Mouse (Mus musculus) heart, embryonic 12.5 days (tissue): ENCODE results near the gene Ostm1. TPM values are rescaled to one million over a fixed set of nuclear protein-coding genes. Genes with fewer than 3 reads are reported as not detected.
A peak's percentile ranks its signal among the peaks of the same experiment; 100 is the strongest.

Experiments used
- ATAC-seq: fragments of 200-750 bp; cut with Nextera tagmentation; 2 replicates; pipeline ENCODE4 v1.8.0; 2017; ENCODE audit warnings: moderate TSS enrichment, moderate library complexity; ENCODE audit not compliant: insufficient number of reproducible peaks, low FRiP score
- H3K27ac ChIP-seq: fragments of 300-500 bp; sonication (generic); 2 replicates; pipeline ENCODE4 v1.5.1; 2016; ENCODE audit warnings: mild to moderate bottlenecking, moderate library complexity; ENCODE audit not compliant: poor library complexity, severe bottlenecking
- H3K27me3 ChIP-seq: fragments of 300-500 bp; sonication (generic); replicated peaks from 2 replicates; pipeline ENCODE4 v1.6.1; 2016; ENCODE audit warnings: mild to moderate bottlenecking, moderate library complexity
- H3K36me3 ChIP-seq: fragments of 300-500 bp; sonication (generic); 2 replicates; pipeline ENCODE4 v1.6.1; 2016; ENCODE audit warnings: mild to moderate bottlenecking, moderate library complexity
- H3K4me1 ChIP-seq: fragments of 300-500 bp; sonication (generic); replicated peaks from 2 replicates; pipeline ENCODE4 v1.6.1; 2016; ENCODE audit warnings: mild to moderate bottlenecking
- H3K4me2 ChIP-seq: fragments of 300-500 bp; sonication (generic); 2 replicates; pipeline ENCODE4 v1.6.1; 2016; ENCODE audit warnings: mild to moderate bottlenecking, moderate library complexity
- H3K4me3 ChIP-seq: fragments of 300-500 bp; sonication (generic); 2 replicates; pipeline ENCODE4 v1.5.1; 2016; ENCODE audit warnings: mild to moderate bottlenecking
- H3K9ac ChIP-seq: fragments of 300-500 bp; sonication (generic); 2 replicates; pipeline ENCODE4 v1.6.1; 2016; ENCODE audit warnings: mild to moderate bottlenecking, moderate library complexity
- H3K9me3 ChIP-seq: fragments of 300-500 bp; sonication (generic); replicated peaks from 2 replicates; pipeline ENCODE4 v1.6.1; 2016; ENCODE audit warnings: mild to moderate bottlenecking, moderate library complexity
- WGBS: fragments of 180-500 bp; shearing (Covaris S2); methylation state at CpG from one replicate; pipeline ENCODE4 v1.1.7; 2016; 5-methylcytosine and 5-hydroxymethylcytosine counted together
- polyA plus RNA-seq: library from polyadenylated mRNA; unstranded; fragments of >200 nt; fragmentation: Nextera tagmentation; extraction: Ambion mirVana; gene quantifications from 2 replicates; pipeline ENCODE4 v1.2.1, GENCODE M21; 2016

Gene Ostm1
- polyA plus RNA-seq, 1 experiment from 2014 or later = 28.6 TPM

- peaks cover 95% of the 10 kb centered on the region for H3K27me3 ChIP-seq
- H3K9ac ChIP-seq = peak overlapping the region; percentile 27; the same call in 1 of the 2 replicates
- WGBS = 1% methylated on average over 38 of the region's 39 CpGs
- peak overlapping the region; percentile 80 for H3K4me2 ChIP-seq
- no peaks in the 10 kb centered on the region for H3K36me3 ChIP-seq
- H3K4me1 ChIP-seq = peaks cover 42% of the 10 kb centered on the region
- no peak overlapping the region for H3K27ac ChIP-seq
- ATAC-seq = no peak
- H3K4me3 ChIP-seq = peak overlapping the region; percentile 51
- H3K9me3 ChIP-seq = no peaks in the 10 kb centered on the region
These were observed 49.1 kb downstream of the Ostm1 start for GRCm38 (mm10) chr10:42632453-42633360.

- H3K4me2 ChIP-seq = peak overlapping the region; percentile 80
- H3K27ac ChIP-seq = no peak overlapping the region
- H3K4me1 ChIP-seq = peaks cover 42% of the 10 kb centered on the region
- H3K4me3 ChIP-seq = peak overlapping the region; percentile 51
- peaks cover 93% of the 10 kb centered on the region for H3K27me3 ChIP-seq
- H3K36me3 ChIP-seq = no peaks in the 10 kb centered on the region
- 8% methylated on average over 23 of the region's 23 CpGs for WGBS
- H3K9me3 ChIP-seq = no peaks in the 10 kb centered on the region
- peak overlapping the region; percentile 27; the same call in 1 of the 2 replicates for H3K9ac ChIP-seq
- 0 out of 2 replicates have a peak, but pooled peaks have one; percentile 10 for ATAC-seq
These were observed 49.9 kb downstream of the Ostm1 start for GRCm38 (mm10) chr10:42633361-42634121.

- WGBS = under 1% methylated on average over 8 of the region's 8 CpGs
- Histone ChIP-seq H3K9me3 (no peaks in the 10 kb centered on the region), H3K9ac (no peak overlapping the region), H3K4me3 (peak overlapping the region; percentile 51), H3K27ac (no peak overlapping the region), H3K36me3 (no peaks in the 10 kb centered on the region), H3K4me2 (peak overlapping the region; percentile 80), H3K27me3 (peaks cover 91% of the 10 kb centered on the region), H3K4me1 (peaks cover 42% of the 10 kb centered on the region)
- no peak for ATAC-seq
These were observed 50.6 kb downstream of the Ostm1 start for GRCm38 (mm10) chr10:42634122-42634720.

- WGBS = 3% methylated on average over 11 of the region's 11 CpGs
- peaks cover 82% of the 10 kb centered on the region for H3K27me3 ChIP-seq
- no peaks in the 10 kb centered on the region for H3K9me3 ChIP-seq
- no peak overlapping the region for H3K9ac ChIP-seq
- peak overlapping the region; percentile 73 for H3K4me2 ChIP-seq
- H3K27ac ChIP-seq = no peak overlapping the region
- no peak for ATAC-seq
- H3K4me1 ChIP-seq = peaks cover 42% of the 10 kb centered on the region
- no peaks in the 10 kb centered on the region for H3K36me3 ChIP-seq
- H3K4me3 ChIP-seq = peak overlapping the region; percentile 47; the same call in 1 of the 2 replicates
These were observed 51.4 kb downstream of the Ostm1 start for GRCm38 (mm10) chr10:42635046-42635445.

GRCm38 (mm10) chr10:42635566-42636359 lies 52.1 kb downstream of the Ostm1 start:
- Histone ChIP-seq H3K4me1 (peaks cover 42% of the 10 kb centered on the region), H3K27ac (no peak overlapping the region), H3K4me3 (peak overlapping the region; percentile 47), H3K9ac (peak overlapping the region; percentile 55), H3K9me3 (no peaks in the 10 kb centered on the region), H3K27me3 (peaks cover 75% of the 10 kb centered on the region), H3K36me3 (no peaks in the 10 kb centered on the region), H3K4me2 (peak overlapping the region; percentile 73)
- under 1% methylated on average over 46 of the region's 52 CpGs for WGBS
- ATAC-seq = 0 out of 2 replicates have a peak, but pooled peaks have one; percentile 7

GRCm38 (mm10) chr10:42636360-42637182 lies 52.9 kb downstream of the Ostm1 start:
- Histone ChIP-seq H3K9me3 (no peaks in the 10 kb centered on the region), H3K4me2 (peak overlapping the region; percentile 62), H3K4me3 (peak overlapping the region; percentile 35), H3K27me3 (peaks cover 68% of the 10 kb centered on the region), H3K36me3 (no peaks in the 10 kb centered on the region), H3K27ac (no peak overlapping the region), H3K4me1 (peaks cover 41% of the 10 kb centered on the region), H3K9ac (no peak overlapping the region)
- 4% methylated on average over 27 of the region's 27 CpGs for WGBS
- ATAC-seq = no peak

GRCm38 (mm10) chr10:42637183-42637788 lies 53.7 kb downstream of the Ostm1 start:
- H3K4me2 ChIP-seq = peak overlapping the region; percentile 62
- H3K9me3 ChIP-seq = no peaks in the 10 kb centered on the region
- H3K27me3 ChIP-seq = peaks cover 61% of the 10 kb centered on the region
- ATAC-seq = no peak
- H3K27ac ChIP-seq = no peak overlapping the region
- H3K4me3 ChIP-seq = peak overlapping the region; percentile 35
- H3K4me1 ChIP-seq = peaks cover 34% of the 10 kb centered on the region
- no peaks in the 10 kb centered on the region for H3K36me3 ChIP-seq
- 5% methylated on average over 18 of the region's 18 CpGs for WGBS
- no peak overlapping the region for H3K9ac ChIP-seq

- Histone ChIP-seq H3K9me3 (no peaks in the 10 kb centered on the region), H3K27me3 (peaks cover 36% of the 10 kb centered on the region), H3K4me1 (peaks cover 16% of the 10 kb centered on the region), H3K36me3 (no peaks in the 10 kb centered on the region), H3K4me3 (no peak overlapping the region), H3K9ac (no peak overlapping the region), H3K27ac (no peak overlapping the region), H3K4me2 (no peak overlapping the region)
- ATAC-seq = no peak
- WGBS = 73% methylated on average over 6 of the region's 6 CpGs
These were observed 56.2 kb downstream of the Ostm1 start for GRCm38 (mm10) chr10:42639856-42640255.

- Histone ChIP-seq H3K27ac (no peak overlapping the region), H3K4me3 (no peak overlapping the region), H3K9ac (no peak overlapping the region), H3K9me3 (no peaks in the 10 kb centered on the region), H3K4me2 (no peak overlapping the region), H3K4me1 (no peaks in the 10 kb centered on the region), H3K36me3 (no peaks in the 10 kb centered on the region), H3K27me3 (0 out of 2 replicates have a peak, but pooled peaks cover 4% of the 10 kb centered on the region)
- no peak for ATAC-seq
- WGBS = 71% methylated on average over 9 of the region's 9 CpGs
These were observed 60.0 kb downstream of the Ostm1 start for GRCm38 (mm10) chr10:42643638-42644037.
